Mouse (Mus musculus) embryonic fibroblast, embryonic 13.5 days (primary cell): Measurements from ENCODE around the gene Klhl12.
"Not testable (repeated sequence)": the region's sequence is repeated elsewhere in the genome, so short reads cannot be mapped to it uniquely, and the experiment has no call there.

ENCODE experiments used
- CTCF ChIP-seq: IDR thresholded peaks from 2 replicates; pipeline ENCODE4 v1.5.1; 2011; ENCODE audit warnings: mild to moderate bottlenecking, control low read depth, low read length, moderate library complexity, borderline replicate concordance; ENCODE audit not compliant: insufficient read depth
- POLR2A ChIP-seq: IDR thresholded peaks from 2 replicates; pipeline ENCODE4 v1.6.1; 2011; ENCODE audit warnings: low read depth, mild to moderate bottlenecking, control low read depth, low read length, moderate library complexity

- not testable (repeated sequence) for TF ChIP-seq POLR2A, CTCF
These were observed 13.6 kb upstream of the Klhl12 start for GRCm38 (mm10) chr1:134441737-134442136.
